Comparison of ENCODE assay signal across 16 mouse cellular contexts in genomic region chr19:22272916-22273315, GRCm38 (mm10).
A peak's percentile ranks its signal among the peaks of the same experiment; 100 is the strongest.
DNase-seq lines count a peak whose midpoint lies in the region; ATAC-seq and TF ChIP-seq lines count a peak whose summit lies in the region.
"Had no signal": no experiment of that assay in that cellular context is flagged by ENCODE, and none has a peak within 500 bp of the region (broad histone marks: within the 10 kb centered on the region; RNA-seq: fewer than 3 reads in every experiment).

No protein-coding gene starts in this region.

- H3K4me3 ChIP-seq in midbrain, postnatal 0 days (ENCODE audit: low read depth, low read length) = no peak overlapping the region
- no peak overlapping the region for H3K4me3 ChIP-seq in midbrain, embryonic 15.5 days
- no peak overlapping the region for H3K4me3 ChIP-seq in hindbrain, embryonic 16.5 days (ENCODE audit: low read length)
- H3K4me3 ChIP-seq: left cerebral cortex, adult 2 months; midbrain, embryonic 10.5 days had no signal

- no peaks in the 10 kb centered on the region for H3K27me3 ChIP-seq in midbrain, postnatal 0 days (ENCODE audit: insufficient read depth, low read length)
- H3K27me3 ChIP-seq in midbrain, embryonic 15.5 days (replicated peaks) = no peaks in the 10 kb centered on the region
- no peaks in the 10 kb centered on the region for H3K27me3 ChIP-seq in hindbrain, embryonic 16.5 days (replicated peaks; ENCODE audit: control insufficient read depth, insufficient read depth, low read length)

- peak; percentile 35 for DNase-seq in embryo, embryonic 10 days (ENCODE audit: low spot score)
- no peak for DNase-seq in embryo, embryonic 9.5 days (ENCODE audit: extremely low spot score)
- peak; percentile 0 to 2 for DNase-seq in heart, adult 9 months (ENCODE audit: low spot score in 2 of 2)
- no peak for DNase-seq in heart, postnatal 25 days (ENCODE audit: low spot score)
- DNase-seq in midbrain, postnatal 0 days (ENCODE audit: low spot score) = peak; percentile 30
- DNase-seq in thymus, postnatal 14 days = no peak
- DNase-seq: adrenal gland, adult 8-10 months; cerebellum, postnatal 36 days; kidney, postnatal 36 days; retina, postnatal 1 day had no signal

- ATAC-seq in midbrain, postnatal 0 days (ENCODE audit: low FRiP score) = no peak
- ATAC-seq in midbrain, embryonic 15.5 days (replicated peaks) = no peak
- peak; percentile 40; the same call in 1 of the 2 replicates for ATAC-seq in hindbrain, embryonic 16.5 days
- ATAC-seq: inflammation-experienced regulatory T-cells, adult 6 months; lung, postnatal 0 days had no signal

- no peak for TF ChIP-seq CTCF in midbrain, postnatal 0 days (IDR thresholded peaks at IDR 0.05)

- WGBS in midbrain, postnatal 0 days = 63% methylated on average over 5 of the region's 5 CpGs
- 67% methylated on average over 5 of the region's 5 CpGs for WGBS in midbrain, embryonic 15.5 days
- 60% methylated on average over 5 of the region's 5 CpGs for WGBS in hindbrain, embryonic 16.5 days

- intact Hi-C loops in heart, postnatal 25 days (cut with DNase I) = no loop called here

- no peak overlapping the region for H3K27ac ChIP-seq in midbrain, postnatal 0 days (ENCODE audit: low read depth, low read length)
- no peak overlapping the region for H3K27ac ChIP-seq in midbrain, embryonic 15.5 days
- H3K27ac ChIP-seq in hindbrain, embryonic 16.5 days (ENCODE audit: low read depth, low read length) = no peak overlapping the region
- H3K27ac ChIP-seq: left cerebral cortex, adult 2 months; midbrain, embryonic 10.5 days had no signal

- H3K9me3 ChIP-seq in midbrain, postnatal 0 days (ENCODE audit: low read length) = no peaks in the 10 kb centered on the region
- H3K9me3 ChIP-seq in midbrain, embryonic 15.5 days = no peaks in the 10 kb centered on the region
- no peaks in the 10 kb centered on the region for H3K9me3 ChIP-seq in hindbrain, embryonic 16.5 days (ENCODE audit: control insufficient read depth, low read length)
- H3K9me3 ChIP-seq: midbrain, embryonic 10.5 days had no signal

- H3K36me3 ChIP-seq in midbrain, postnatal 0 days (ENCODE audit: insufficient read depth, low read length) = no peaks in the 10 kb centered on the region
- H3K36me3 ChIP-seq in midbrain, embryonic 15.5 days (replicated peaks) = no peaks in the 10 kb centered on the region
- no peaks in the 10 kb centered on the region for H3K36me3 ChIP-seq in hindbrain, embryonic 16.5 days (ENCODE audit: control insufficient read depth, insufficient read depth, low read length)
- H3K36me3 ChIP-seq: midbrain, embryonic 10.5 days had no signal

- H3K4me2 ChIP-seq in midbrain, postnatal 0 days (ENCODE audit: low read depth, low read length, poor library complexity, severe bottlenecking) = no peak overlapping the region
- H3K4me2 ChIP-seq in midbrain, embryonic 15.5 days = no peak overlapping the region
- no peak overlapping the region for H3K4me2 ChIP-seq in hindbrain, embryonic 16.5 days (ENCODE audit: low read length)

- no peak overlapping the region for H3K9ac ChIP-seq in midbrain, postnatal 0 days (replicated peaks; ENCODE audit: low read length, poor library complexity, severe bottlenecking)
- no peak overlapping the region for H3K9ac ChIP-seq in midbrain, embryonic 15.5 days
- H3K9ac ChIP-seq in hindbrain, embryonic 16.5 days (ENCODE audit: low read depth, low read length) = no peak overlapping the region

- no peaks in the 10 kb centered on the region for H3K4me1 ChIP-seq in midbrain, postnatal 0 days (ENCODE audit: insufficient read depth, low read length)
- no peaks in the 10 kb centered on the region for H3K4me1 ChIP-seq in midbrain, embryonic 15.5 days
- H3K4me1 ChIP-seq in hindbrain, embryonic 16.5 days (ENCODE audit: control insufficient read depth, insufficient read depth, low read depth, low read length) = no peaks in the 10 kb centered on the region
- H3K4me1 ChIP-seq: midbrain, embryonic 10.5 days had no signal

Comparison
In these comparisons a context has a peak if more than half of its experiments do, and no peak if none do; other contexts are left out.
1. DNase-seq: peak in embryo, embryonic 10 days (single experiment), heart, adult 9 months (2 of 2) and midbrain, postnatal 0 days (single experiment); none in embryo, embryonic 9.5 days (single experiment), heart, postnatal 25 days (single experiment) and thymus, postnatal 14 days (single experiment).